Mouse (Mus musculus): ENCODE data around the gene Foxc1. TPM values are rescaled to one million over a fixed set of nuclear protein-coding genes. Genes with fewer than 3 reads are reported as not detected.
A peak's percentile ranks its signal among the peaks of the same experiment; 100 is the strongest.

The Foxc1 gene
- polyA plus RNA-seq, 1 experiment from 2014 or later: 0.44 TPM

- no peak overlapping the region for H3K9ac ChIP-seq (ENCODE audit: low read depth, low read length)
- no peaks in the 10 kb centered on the region for H3K4me1 ChIP-seq (ENCODE audit: control insufficient read depth, insufficient read depth, low read length)
- no peak overlapping the region for H3K4me3 ChIP-seq (ENCODE audit: low read depth, low read length)
- no peak overlapping the region for H3K4me2 ChIP-seq (ENCODE audit: low read length)
- H3K9me3 ChIP-seq (replicated peaks; ENCODE audit: control insufficient read depth, low read length, poor library complexity, severe bottlenecking): no peaks in the 10 kb centered on the region
- no peaks in the 10 kb centered on the region for H3K27me3 ChIP-seq (ENCODE audit: control insufficient read depth, insufficient read depth, low read depth, low read length)
- H3K36me3 ChIP-seq (ENCODE audit: control insufficient read depth, insufficient read depth, low read length): no peaks in the 10 kb centered on the region
- 90% methylated on average over 2 of the region's 2 CpGs for WGBS
- no peak for ATAC-seq
- H3K27ac ChIP-seq (ENCODE audit: low read length): no peak overlapping the region
These were observed 24.4 kb upstream of the Foxc1 start for GRCm38 (mm10) chr13:31782063-31782462.

- Histone ChIP-seq H3K4me3 (ENCODE audit: low read depth, low read length) (no peak overlapping the region), H3K27ac (ENCODE audit: low read length) (no peak overlapping the region), H3K4me2 (ENCODE audit: low read length) (no peak overlapping the region), H3K9me3 (replicated peaks; ENCODE audit: control insufficient read depth, low read length, poor library complexity, severe bottlenecking) (no peaks in the 10 kb centered on the region), H3K36me3 (ENCODE audit: control insufficient read depth, insufficient read depth, low read length) (no peaks in the 10 kb centered on the region), H3K9ac (ENCODE audit: low read depth, low read length) (no peak overlapping the region), H3K4me1 (ENCODE audit: control insufficient read depth, insufficient read depth, low read length) (no peaks in the 10 kb centered on the region), H3K27me3 (ENCODE audit: control insufficient read depth, insufficient read depth, low read depth, low read length) (no peaks in the 10 kb centered on the region)
- ATAC-seq: peak; percentile 78
- 70% methylated on average over 7 of the region's 7 CpGs for WGBS
These were observed 21.7 kb upstream of the Foxc1 start for GRCm38 (mm10) chr13:31784757-31785156.

GRCm38 (mm10) chr13:31792480-31793132, 13.8 kb upstream of the Foxc1 start:
- Histone ChIP-seq H3K27ac (ENCODE audit: low read length) (no peak overlapping the region), H3K4me1 (ENCODE audit: control insufficient read depth, insufficient read depth, low read length) (no peaks in the 10 kb centered on the region), H3K9ac (ENCODE audit: low read depth, low read length) (no peak overlapping the region), H3K4me3 (ENCODE audit: low read depth, low read length) (peak overlapping the region; percentile 25; the same call in 1 of the 2 replicates), H3K36me3 (ENCODE audit: control insufficient read depth, insufficient read depth, low read length) (no peaks in the 10 kb centered on the region), H3K4me2 (ENCODE audit: low read length) (peak overlapping the region; percentile 48), H3K27me3 (ENCODE audit: control insufficient read depth, insufficient read depth, low read depth, low read length) (no peaks in the 10 kb centered on the region; the same call in none of the 2 replicates), H3K9me3 (replicated peaks; ENCODE audit: control insufficient read depth, low read length, poor library complexity, severe bottlenecking) (no peaks in the 10 kb centered on the region)
- ATAC-seq: peak; percentile 83
- WGBS: 22% methylated on average over 17 of the region's 17 CpGs

GRCm38 (mm10) chr13:31793163-31793562, 13.3 kb upstream of the Foxc1 start:
- H3K4me3 ChIP-seq (ENCODE audit: low read depth, low read length): no peak overlapping the region

GRCm38 (mm10) chr13:31797346-31797745, 9.1 kb upstream of the Foxc1 start:
- H3K4me1 ChIP-seq (ENCODE audit: control insufficient read depth, insufficient read depth, low read length): peaks cover 13% of the 10 kb centered on the region
- H3K4me3 ChIP-seq (ENCODE audit: low read depth, low read length): no peak overlapping the region
- 71% methylated on average over 10 of the region's 10 CpGs for WGBS
- no peaks in the 10 kb centered on the region for H3K36me3 ChIP-seq (ENCODE audit: control insufficient read depth, insufficient read depth, low read length)
- no peak overlapping the region for H3K4me2 ChIP-seq (ENCODE audit: low read length)
- no peak overlapping the region for H3K27ac ChIP-seq (ENCODE audit: low read length)
- no peak for ATAC-seq
- peaks cover 42% of the 10 kb centered on the region for H3K27me3 ChIP-seq (ENCODE audit: control insufficient read depth, insufficient read depth, low read depth, low read length)
- H3K9ac ChIP-seq (ENCODE audit: low read depth, low read length): no peak overlapping the region
- no peaks in the 10 kb centered on the region for H3K9me3 ChIP-seq (replicated peaks; ENCODE audit: control insufficient read depth, low read length, poor library complexity, severe bottlenecking)

More at GRCm38 (mm10) chr13:31793163-31793562, 13.3 kb upstream of the Foxc1 start:
- H3K4me1 ChIP-seq (ENCODE audit: control insufficient read depth, insufficient read depth, low read length): no peaks in the 10 kb centered on the region
- no peak overlapping the region; the same call in 1 of the 2 replicates for H3K4me2 ChIP-seq (ENCODE audit: low read length)
- H3K27ac ChIP-seq (ENCODE audit: low read length): no peak overlapping the region
- no peaks in the 10 kb centered on the region for H3K36me3 ChIP-seq (ENCODE audit: control insufficient read depth, insufficient read depth, low read length)
- WGBS: 53% methylated on average over 5 of the region's 5 CpGs
- H3K27me3 ChIP-seq (ENCODE audit: control insufficient read depth, insufficient read depth, low read depth, low read length): peaks cover 4% of the 10 kb centered on the region
- ATAC-seq: peak; percentile 41; the same call in 1 of the 2 replicates
- no peak overlapping the region for H3K9ac ChIP-seq (ENCODE audit: low read depth, low read length)
- H3K9me3 ChIP-seq (replicated peaks; ENCODE audit: control insufficient read depth, low read length, poor library complexity, severe bottlenecking): no peaks in the 10 kb centered on the region

GRCm38 (mm10) chr13:31798075-31798474, 8.4 kb upstream of the Foxc1 start:
- no peak overlapping the region for H3K27ac ChIP-seq (ENCODE audit: low read length)
- H3K4me3 ChIP-seq (ENCODE audit: low read depth, low read length): no peak overlapping the region
- peaks cover 46% of the 10 kb centered on the region for H3K27me3 ChIP-seq (ENCODE audit: control insufficient read depth, insufficient read depth, low read depth, low read length)

GRCm38 (mm10) chr13:31800581-31801576, 5.6 kb upstream of the Foxc1 start:
- Histone ChIP-seq H3K9me3 (replicated peaks; ENCODE audit: control insufficient read depth, low read length, poor library complexity, severe bottlenecking) (no peaks in the 10 kb centered on the region), H3K4me1 (ENCODE audit: control insufficient read depth, insufficient read depth, low read length) (peaks cover 13% of the 10 kb centered on the region), H3K4me3 (ENCODE audit: low read depth, low read length) (peak overlapping the region; percentile 38), H3K27ac (ENCODE audit: low read length) (no peak overlapping the region), H3K9ac (ENCODE audit: low read depth, low read length) (0 out of 2 replicates have a peak overlapping the region, but pooled peaks have one; percentile 38), H3K27me3 (ENCODE audit: control insufficient read depth, insufficient read depth, low read depth, low read length) (peaks cover 66% of the 10 kb centered on the region), H3K4me2 (ENCODE audit: low read length) (peak overlapping the region; percentile 72), H3K36me3 (ENCODE audit: control insufficient read depth, insufficient read depth, low read length) (no peaks in the 10 kb centered on the region)
- peak; percentile 83 for ATAC-seq
- WGBS: 2% methylated on average over 43 of the region's 43 CpGs

More at GRCm38 (mm10) chr13:31798075-31798474, 8.4 kb upstream of the Foxc1 start:
- 41% methylated on average over 9 of the region's 9 CpGs for WGBS
- no peak for ATAC-seq
- H3K9ac ChIP-seq (ENCODE audit: low read depth, low read length): no peak overlapping the region
- H3K9me3 ChIP-seq (replicated peaks; ENCODE audit: control insufficient read depth, low read length, poor library complexity, severe bottlenecking): no peaks in the 10 kb centered on the region
- H3K4me1 ChIP-seq (ENCODE audit: control insufficient read depth, insufficient read depth, low read length): peaks cover 13% of the 10 kb centered on the region
- H3K36me3 ChIP-seq (ENCODE audit: control insufficient read depth, insufficient read depth, low read length): no peaks in the 10 kb centered on the region
- H3K4me2 ChIP-seq (ENCODE audit: low read length): no peak overlapping the region

GRCm38 (mm10) chr13:31801703-31802305, 4.6 kb upstream of the Foxc1 start:
- Histone ChIP-seq H3K27me3 (ENCODE audit: control insufficient read depth, insufficient read depth, low read depth, low read length) (peaks cover 72% of the 10 kb centered on the region), H3K9ac (ENCODE audit: low read depth, low read length) (0 out of 2 replicates have a peak overlapping the region, but pooled peaks have one; percentile 20), H3K4me2 (ENCODE audit: low read length) (peak overlapping the region; percentile 72), H3K36me3 (ENCODE audit: control insufficient read depth, insufficient read depth, low read length) (no peaks in the 10 kb centered on the region), H3K4me3 (ENCODE audit: low read depth, low read length) (peak overlapping the region; percentile 38; the same call in 1 of the 2 replicates), H3K4me1 (ENCODE audit: control insufficient read depth, insufficient read depth, low read length) (peaks cover 22% of the 10 kb centered on the region), H3K9me3 (replicated peaks; ENCODE audit: control insufficient read depth, low read length, poor library complexity, severe bottlenecking) (no peaks in the 10 kb centered on the region), H3K27ac (ENCODE audit: low read length) (no peak overlapping the region)
- WGBS: 1% methylated on average over 25 of the region's 25 CpGs
- ATAC-seq: 0 out of 2 replicates have a peak, but pooled peaks have one; percentile 12
